Mouse (Mus musculus): Measurements from ENCODE around the gene Cacnb4.

GRCm38 (mm10) chr2:52576546-52576945 is 100.1 kb downstream of the Cacnb4 start:
- no peak for TF ChIP-seq CTCF (IDR thresholded peaks at IDR 0.05; ENCODE audit: control insufficient read depth, insufficient read depth, insufficient replicate concordance, low read depth, low read length)
- no peak for TF ChIP-seq POLR2A (IDR thresholded peaks at IDR 0.05; ENCODE audit: control insufficient read depth, low read depth, low read length)
